Mouse (Mus musculus): ENCODE measurements around the gene Klhl18. TPM values are rescaled to one million over a fixed set of nuclear protein-coding genes. Genes with fewer than 3 reads are reported as not detected.
"Not testable (repeated sequence)": the region's sequence is repeated elsewhere in the genome, so short reads cannot be mapped to it uniquely, and the experiment has no call there.

The Klhl18 gene
- polyA plus RNA-seq, 1 experiment: 11.4 TPM

DNA sequence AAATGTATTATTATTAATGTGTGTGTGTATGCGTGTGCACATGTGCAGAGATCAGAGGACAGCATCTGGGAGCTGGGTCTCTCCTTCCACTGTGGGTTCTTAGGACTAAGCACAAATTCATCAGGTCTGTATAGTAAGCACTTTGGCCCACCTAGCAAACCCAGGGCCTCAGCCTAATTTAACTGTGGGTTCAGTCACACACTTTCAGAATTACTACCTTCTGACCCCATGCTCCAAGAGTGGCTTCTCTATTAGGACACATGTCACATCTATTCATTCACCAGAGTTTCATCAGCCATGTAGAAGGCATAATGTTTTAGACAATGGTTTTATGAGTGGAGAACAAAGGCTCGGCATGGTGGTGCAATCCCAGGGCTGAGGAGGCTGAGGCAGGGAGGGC, 43.4 kb downstream of the Klhl18 start:
- Histone ChIP-seq H3K4me3 (ENCODE audit: insufficient read depth, low read length) (no peak overlapping the region), H3K4me1 (ENCODE audit: control insufficient read depth, insufficient read depth, low read length) (no peaks in the 10 kb centered on the region), H3K27ac (ENCODE audit: insufficient read depth, low read length) (no peak overlapping the region)
- TF ChIP-seq POLR2A (IDR thresholded peaks at IDR 0.05; ENCODE audit: low read depth, low read length) (no peak), CTCF (IDR thresholded peaks at IDR 0.05; ENCODE audit: borderline replicate concordance, insufficient read depth, low read length) (no peak)

DNA sequence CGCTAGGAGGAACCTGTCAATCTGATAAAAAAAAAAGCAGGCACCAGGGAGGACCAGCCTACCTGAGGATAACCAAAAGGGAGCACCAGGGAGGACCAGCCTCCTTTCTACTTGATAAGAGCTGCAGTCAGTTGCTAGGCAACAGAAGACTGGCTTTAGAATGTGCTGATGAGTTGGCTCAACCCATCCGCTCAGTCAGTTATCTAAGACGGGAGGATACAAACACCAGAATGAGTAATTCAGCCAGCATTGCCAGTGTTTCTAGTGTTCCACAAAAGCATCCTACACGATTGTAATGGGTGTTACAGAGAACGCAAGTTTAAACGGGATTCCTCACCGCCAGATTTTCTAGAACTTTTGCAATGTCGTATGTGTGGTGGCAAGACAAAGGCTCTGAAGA, 45.3 kb downstream of the Klhl18 start:
- no peak overlapping the region for H3K27ac ChIP-seq (ENCODE audit: insufficient read depth, low read length)
- H3K4me3 ChIP-seq (ENCODE audit: insufficient read depth, low read length): no peak overlapping the region
- TF ChIP-seq CTCF (IDR thresholded peaks at IDR 0.05; ENCODE audit: borderline replicate concordance, insufficient read depth, low read length) (no peak), POLR2A (IDR thresholded peaks at IDR 0.05; ENCODE audit: low read depth, low read length) (no peak)
- no peaks in the 10 kb centered on the region for H3K4me1 ChIP-seq (ENCODE audit: control insufficient read depth, insufficient read depth, low read length)

GRCm38 (mm10) chr9:110419511-110420112, 56.9 kb downstream of the Klhl18 start, which contains the start of gene Ngp:
Gene Ngp, plus strand, starts transcription at chr9:110419747.
- Histone ChIP-seq H3K4me1 (ENCODE audit: control insufficient read depth, insufficient read depth, low read length) (no peaks in the 10 kb centered on the region), H3K4me3 (ENCODE audit: insufficient read depth, low read length) (no peak within 1 kb of the TSS), H3K27ac (ENCODE audit: insufficient read depth, low read length) (no peak within 1 kb of the TSS)
- TF ChIP-seq CTCF (IDR thresholded peaks at IDR 0.05; ENCODE audit: borderline replicate concordance, insufficient read depth, low read length): no peak
- TF ChIP-seq POLR2A (IDR thresholded peaks at IDR 0.05; ENCODE audit: low read depth, low read length): no peak

- H3K27ac ChIP-seq (ENCODE audit: insufficient read depth, low read length): no peak overlapping the region
- H3K4me3 ChIP-seq (ENCODE audit: insufficient read depth, low read length): no peak overlapping the region
- H3K4me1 ChIP-seq (ENCODE audit: control insufficient read depth, insufficient read depth, low read length): no peaks in the 10 kb centered on the region
- no peak for TF ChIP-seq POLR2A (IDR thresholded peaks at IDR 0.05; ENCODE audit: low read depth, low read length)
- peak; percentile 58; the same call in 1 of the 2 replicates for TF ChIP-seq CTCF (IDR thresholded peaks at IDR 0.05; ENCODE audit: borderline replicate concordance, insufficient read depth, low read length)
Measured at GRCm38 (mm10) chr9:110413785-110414184, 62.7 kb downstream of the Klhl18 start.

DNA sequence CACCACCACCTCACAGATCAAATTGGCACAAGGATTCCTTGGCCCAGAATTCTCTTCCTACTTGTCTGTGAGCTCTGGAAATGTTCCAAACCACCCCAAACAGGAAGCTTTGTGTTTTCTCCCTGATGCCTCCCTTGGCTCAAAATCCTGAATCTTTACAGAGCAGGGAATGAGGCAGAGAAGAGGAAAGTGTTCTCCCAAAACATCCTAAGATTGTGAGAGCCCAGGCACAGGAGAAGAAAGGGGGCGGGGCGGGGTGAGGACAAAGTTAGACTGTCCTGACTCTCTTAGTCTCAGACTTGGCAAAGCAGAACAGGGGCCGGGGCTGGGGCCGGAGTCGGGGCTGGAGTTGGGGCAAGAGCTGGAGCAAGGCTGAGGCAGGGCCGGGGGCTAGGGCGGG, 63.6 kb downstream of the Klhl18 start:
- TF ChIP-seq POLR2A (IDR thresholded peaks at IDR 0.05; ENCODE audit: low read depth, low read length): no peak
- H3K4me3 ChIP-seq (ENCODE audit: insufficient read depth, low read length): no peak overlapping the region
- H3K27ac ChIP-seq (ENCODE audit: insufficient read depth, low read length): no peak overlapping the region
- H3K4me1 ChIP-seq (ENCODE audit: control insufficient read depth, insufficient read depth, low read length): no peaks in the 10 kb centered on the region

DNA sequence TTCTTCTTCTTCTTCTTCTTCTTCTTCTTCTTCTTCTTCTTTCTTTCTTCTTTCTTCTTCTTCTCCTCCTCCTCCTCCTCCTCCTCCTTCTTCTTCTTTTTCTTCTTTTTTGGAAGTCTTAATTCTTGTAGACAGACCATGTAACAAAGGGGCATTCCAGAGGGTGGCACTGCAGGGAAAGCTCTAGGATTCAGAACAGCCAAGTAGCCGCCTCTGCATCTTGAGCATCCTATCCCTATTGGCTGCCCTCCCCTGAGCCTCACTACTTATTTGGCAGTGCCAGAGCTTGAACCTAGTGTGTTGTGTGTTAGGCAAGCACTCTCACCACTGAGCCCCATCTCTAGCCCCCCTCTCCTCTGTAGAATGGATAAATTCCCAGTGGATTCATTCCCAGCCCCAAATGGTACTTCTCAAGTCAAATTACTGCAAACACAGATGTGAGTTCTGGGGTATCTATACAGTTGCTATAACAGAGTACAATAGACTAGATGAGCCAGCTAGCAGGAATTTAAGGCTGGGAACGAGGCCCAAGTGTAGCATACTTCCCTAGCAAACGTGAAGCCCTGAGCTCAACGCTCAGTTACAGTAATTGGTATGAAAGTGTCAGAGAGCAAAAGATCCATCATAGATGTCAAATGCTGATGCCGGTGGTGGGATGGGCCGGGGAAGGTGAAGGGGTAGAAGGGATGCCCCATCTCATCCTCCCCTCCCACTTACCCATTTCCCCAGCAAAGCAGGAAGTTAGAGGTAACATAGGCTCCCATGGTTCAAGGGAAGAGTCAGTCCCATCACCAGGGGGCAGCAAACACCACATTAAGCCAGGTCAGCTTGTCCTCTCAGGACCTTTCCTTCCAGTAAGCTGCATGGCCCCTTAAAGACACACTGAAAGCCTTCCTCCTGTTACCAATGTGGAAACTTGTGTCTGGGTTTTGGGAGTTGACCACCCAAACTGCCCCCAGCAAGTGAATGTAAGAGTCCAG, 65.3 kb downstream of the Klhl18 start:
- TF ChIP-seq POLR2A (IDR thresholded peaks at IDR 0.05; ENCODE audit: low read depth, low read length) (0 out of 2 replicates have a peak, but pooled peaks have one; percentile 17), CTCF (IDR thresholded peaks at IDR 0.05; ENCODE audit: borderline replicate concordance, insufficient read depth, low read length) (peak; percentile 89; the same call in 1 of the 2 replicates)
- peak overlapping the region; percentile 22 for H3K27ac ChIP-seq (ENCODE audit: insufficient read depth, low read length)
- H3K4me1 ChIP-seq (ENCODE audit: control insufficient read depth, insufficient read depth, low read length): no peaks in the 10 kb centered on the region
- H3K4me3 ChIP-seq (ENCODE audit: insufficient read depth, low read length): no peak overlapping the region

- TF ChIP-seq CTCF (IDR thresholded peaks at IDR 0.05; ENCODE audit: borderline replicate concordance, insufficient read depth, low read length) (no peak), POLR2A (IDR thresholded peaks at IDR 0.05; ENCODE audit: low read depth, low read length) (peak; percentile 66)
- Histone ChIP-seq H3K27ac (ENCODE audit: insufficient read depth, low read length) (peak within 1 kb of the TSS; percentile 86), H3K4me3 (ENCODE audit: insufficient read depth, low read length) (peak within 1 kb of the TSS; percentile 94), H3K4me1 (ENCODE audit: control insufficient read depth, insufficient read depth, low read length) (no peaks in the 10 kb centered on the region)
Measured at GRCm38 (mm10) chr9:110408099-110408773, 68.3 kb downstream of the Klhl18 start, which contains the start of gene Ptpn23. Gene Ptpn23, minus strand, starts transcription at chr9:110408213.

GRCm38 (mm10) chr9:110407311-110408098, 69.0 kb downstream of the Klhl18 start:
- Histone ChIP-seq H3K4me3 (ENCODE audit: insufficient read depth, low read length) (peak overlapping the region; percentile 94), H3K27ac (ENCODE audit: insufficient read depth, low read length) (peak overlapping the region; percentile 68), H3K4me1 (ENCODE audit: control insufficient read depth, insufficient read depth, low read length) (no peaks in the 10 kb centered on the region)
- TF ChIP-seq POLR2A (IDR thresholded peaks at IDR 0.05; ENCODE audit: low read depth, low read length): no peak; the same call in 1 of the 2 replicates

DNA sequence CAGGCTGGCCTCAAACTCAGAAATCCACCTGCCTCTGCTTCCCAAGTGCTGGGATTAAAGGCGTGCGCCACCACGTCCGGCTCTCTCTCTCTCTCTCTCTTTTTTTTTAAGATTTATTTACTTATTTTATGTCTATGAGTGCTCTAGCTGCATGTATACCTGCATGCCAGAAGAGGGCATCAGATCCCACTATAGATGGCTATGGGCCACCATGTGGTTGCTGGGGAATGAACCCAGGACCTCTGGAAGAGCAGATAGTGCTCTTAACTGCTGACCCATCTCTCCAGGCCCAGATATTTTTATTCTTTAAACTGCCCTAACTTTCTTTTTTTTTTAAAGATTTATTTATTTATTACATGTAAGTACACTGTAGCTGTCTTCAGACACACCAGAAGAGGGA, 73.3 kb downstream of the Klhl18 start:
- not testable (repeated sequence) for H3K4me3 ChIP-seq (ENCODE audit: insufficient read depth, low read length); H3K4me1 ChIP-seq (ENCODE audit: control insufficient read depth, insufficient read depth, low read length); H3K27ac ChIP-seq (ENCODE audit: insufficient read depth, low read length)

Measured in embryonic fibroblast, embryonic 13.5 days (primary cell).